Comparison of ENCODE assay signal across 8 mouse cellular contexts in genomic region chr10:69101988-69102387, GRCm38 (mm10). TPM values are rescaled to one million over a fixed set of nuclear protein-coding genes. Genes with fewer than 3 reads are reported as not detected.
A peak's percentile ranks its signal among the peaks of the same experiment; 100 is the strongest.
DNase-seq lines count a peak whose midpoint lies in the region; ATAC-seq lines count a peak whose summit lies in the region.

No protein-coding gene starts in this region.

- H3K36me3 ChIP-seq in midbrain, embryonic 11.5 days (ENCODE audit: control insufficient read depth, insufficient read depth, low read length) = no peaks in the 10 kb centered on the region
- no peaks in the 10 kb centered on the region for H3K36me3 ChIP-seq in midbrain, embryonic 15.5 days (replicated peaks)

- ATAC-seq in midbrain, embryonic 11.5 days (ENCODE audit: low FRiP score) = no peak
- ATAC-seq in midbrain, embryonic 15.5 days (replicated peaks) = no peak
- ATAC-seq in megakaryocyte-erythroid progenitor cell, adult 5-6 weeks (replicated peaks; ENCODE audit: low FRiP score, low TSS enrichment, poor library complexity, severe bottlenecking) = peak; percentile 70

- peak; percentile 6 to 16 for DNase-seq in cerebellum, adult 18-20 months
- no peak for DNase-seq in cerebellum, adult 8-10 months
- peak; percentile 90 for DNase-seq in midbrain, embryonic 11.5 days (ENCODE audit: low spot score, missing footprints)
- peak; percentile 7 for DNase-seq in embryo, embryonic 9.5 days (ENCODE audit: extremely low spot score)
- peak; percentile 50 to 51 for DNase-seq in layer of hippocampus, postnatal 10 days (ENCODE audit: low spot score in 2 of 2)
- DNase-seq in thymus, postnatal 25 days = peak; percentile 56

- no peak overlapping the region for H3K9ac ChIP-seq in midbrain, embryonic 11.5 days (ENCODE audit: low read length)
- H3K9ac ChIP-seq in midbrain, embryonic 15.5 days = no peak overlapping the region

- H3K27ac ChIP-seq in midbrain, embryonic 11.5 days (ENCODE audit: low read depth, low read length) = no peak overlapping the region
- no peak overlapping the region for H3K27ac ChIP-seq in midbrain, embryonic 15.5 days

- no peak overlapping the region for H3K4me3 ChIP-seq in midbrain, embryonic 11.5 days (ENCODE audit: low read depth, low read length)
- H3K4me3 ChIP-seq in midbrain, embryonic 15.5 days = no peak overlapping the region

- no peak overlapping the region for H3K4me2 ChIP-seq in midbrain, embryonic 11.5 days
- no peak overlapping the region for H3K4me2 ChIP-seq in midbrain, embryonic 15.5 days

- H3K9me3 ChIP-seq in midbrain, embryonic 11.5 days (ENCODE audit: control insufficient read depth, low read length) = no peaks in the 10 kb centered on the region
- no peaks in the 10 kb centered on the region for H3K9me3 ChIP-seq in midbrain, embryonic 15.5 days

- 84% methylated on average over 4 of the region's 4 CpGs for WGBS in midbrain, embryonic 11.5 days
- WGBS in midbrain, embryonic 15.5 days = 82% methylated on average over 4 of the region's 4 CpGs

- no peaks in the 10 kb centered on the region; the same call in 1 of the 2 replicates for H3K4me1 ChIP-seq in midbrain, embryonic 11.5 days (ENCODE audit: control insufficient read depth, insufficient read depth, low read length)
- no peaks in the 10 kb centered on the region for H3K4me1 ChIP-seq in midbrain, embryonic 15.5 days

- H3K27me3 ChIP-seq in midbrain, embryonic 11.5 days (ENCODE audit: control insufficient read depth, insufficient read depth, low read length) = no peaks in the 10 kb centered on the region
- H3K27me3 ChIP-seq in midbrain, embryonic 15.5 days (replicated peaks) = no peaks in the 10 kb centered on the region

RNA-seq across cellular contexts. Expression of gene Rhobtb1, which starts 49.2 kb away (rescaled TPM):
- 14.2 TPM in 2 replicates for polyA plus RNA-seq in midbrain, embryonic 11.5 days (2014; fragmentation: Nextera tagmentation; extraction: Ambion mirVana)
- 17.7 and 20.9 TPM in 2 replicates for polyA plus RNA-seq in midbrain, embryonic 15.5 days (2015; fragmentation: Nextera tagmentation; extraction: Ambion mirVana)
- 10 to 100 TPM; 10.5 to 11.8 TPM for total RNA-seq in layer of hippocampus, postnatal 10 days (2021)
- 0.87 TPM in 1 of 2 replicates, not detected in the other for total RNA-seq in megakaryocyte-erythroid progenitor cell, adult 5-6 weeks (2014; fragmentation: Nextera tagmentation)
- 0.30 and 4.1 TPM in 2 replicates for total RNA-seq in megakaryocyte-erythroid progenitor cell, adult 5-6 weeks (2017)
